Mouse (Mus musculus) embryo, embryonic 11 days (tissue): ENCODE measurements at regions not wholly inside any gene's neighbourhood (a gene's known extent, or its start where the extent isn't known, plus 50 kb on each side); places are given as distances from the start of the nearest gene placed in this dataset.
A peak's percentile ranks its signal among the peaks of the same experiment; 100 is the strongest.

Experiments used
- DNase-seq: peaks from one replicate; pipeline ENCODE4 v3.0.0-alpha.2; 2015

- DNase-seq: no peak
These were observed 2933.6 kb upstream of the 5930422O12Rik start for GRCm38 (mm10) chr8:30494851-30495355.

- no peak for DNase-seq
These were observed 2926.3 kb upstream of the 5930422O12Rik start for GRCm38 (mm10) chr8:30502164-30502563.

GRCm38 (mm10) chr8:30511358-30511757 lies 2917.2 kb upstream of the 5930422O12Rik start:
- DNase-seq: no peak

GRCm38 (mm10) chr8:30522806-30523462 lies 2905.6 kb upstream of the 5930422O12Rik start:
- no peak for DNase-seq

- DNase-seq: peak; percentile 22
These were observed 2895.5 kb upstream of the 5930422O12Rik start for GRCm38 (mm10) chr8:30532862-30533500.

GRCm38 (mm10) chr8:30533501-30533870 lies 2895.0 kb upstream of the 5930422O12Rik start:
- no peak for DNase-seq

GRCm38 (mm10) chr8:30535450-30535849 lies 2893.1 kb upstream of the 5930422O12Rik start:
- DNase-seq: no peak

- DNase-seq: no peak
These were observed 2886.3 kb upstream of the 5930422O12Rik start for GRCm38 (mm10) chr8:30542196-30542595.

GRCm38 (mm10) chr8:30547820-30548219 lies 2880.7 kb upstream of the 5930422O12Rik start:
- DNase-seq: no peak

GRCm38 (mm10) chr8:30551051-30551450 lies 2877.5 kb upstream of the 5930422O12Rik start:
- no peak for DNase-seq

- no peak for DNase-seq
These were observed 2871.1 kb upstream of the 5930422O12Rik start for GRCm38 (mm10) chr8:30557429-30557828.

- DNase-seq: peak; percentile 27
These were observed 2866.9 kb upstream of the 5930422O12Rik start for GRCm38 (mm10) chr8:30561323-30562207.

- DNase-seq: no peak
These were observed 2858.7 kb upstream of the 5930422O12Rik start for GRCm38 (mm10) chr8:30569799-30570198.

GRCm38 (mm10) chr8:30570547-30570946 lies 2858.0 kb upstream of the 5930422O12Rik start:
- no peak for DNase-seq

- DNase-seq: no peak
These were observed 2841.0 kb upstream of the 5930422O12Rik start for GRCm38 (mm10) chr8:30587508-30587907.

GRCm38 (mm10) chr8:30602421-30602820 lies 2826.1 kb upstream of the 5930422O12Rik start:
- peak; percentile 56 for DNase-seq

GRCm38 (mm10) chr8:30630332-30630731 lies 2798.2 kb upstream of the 5930422O12Rik start:
- DNase-seq: no peak

- DNase-seq: no peak
These were observed 2791.7 kb upstream of the 5930422O12Rik start for GRCm38 (mm10) chr8:30636791-30637190.

- no peak for DNase-seq
These were observed 2785.4 kb upstream of the 5930422O12Rik start for GRCm38 (mm10) chr8:30642866-30643690.

- DNase-seq: peak; percentile 7
These were observed 2780.0 kb upstream of the 5930422O12Rik start for GRCm38 (mm10) chr8:30648497-30648896.

GRCm38 (mm10) chr8:30655749-30656241 lies 2772.7 kb upstream of the 5930422O12Rik start:
- DNase-seq: no peak

GRCm38 (mm10) chr8:30661261-30661660 lies 2767.2 kb upstream of the 5930422O12Rik start:
- no peak for DNase-seq
